Mouse (Mus musculus): ENCODE results near the gene Slc7a8. TPM values are rescaled to one million over a fixed set of nuclear protein-coding genes. Genes with fewer than 3 reads are reported as not detected.

The Slc7a8 gene
- polyA plus RNA-seq, 1 experiment from 2014 or later: 2.2 TPM

- no peaks in the 10 kb centered on the region for H3K27me3 ChIP-seq (ENCODE audit: insufficient read depth, low read length)
- 0 out of 2 replicates have a peak overlapping the region, but pooled peaks have one; percentile 9 for H3K27ac ChIP-seq (ENCODE audit: low read depth)
- H3K4me1 ChIP-seq (ENCODE audit: insufficient read depth): peaks cover 4% of the 10 kb centered on the region; the same call in 1 of the 2 replicates
- DNase-seq (peak; percentile 31), ATAC-seq (peak; percentile 77)
- WGBS (ENCODE audit: insufficient replicate concordance): 69% methylated on average over 16 of the region's 16 CpGs
- no peaks in the 10 kb centered on the region for H3K9me3 ChIP-seq (ENCODE audit: low read length)
- no peak overlapping the region for H3K4me3 ChIP-seq (ENCODE audit: low read depth, low read length)
- no peak overlapping the region for H3K9ac ChIP-seq (replicated peaks)
- H3K4me2 ChIP-seq (ENCODE audit: low read depth, low read length): no peak overlapping the region
- H3K36me3 ChIP-seq (replicated peaks; ENCODE audit: insufficient read depth, low read length): peaks cover 59% of the 10 kb centered on the region
- TF ChIP-seq EP300 (IDR thresholded peaks at IDR 0.05; ENCODE audit: low read depth): no peak
- no peak for TF ChIP-seq CTCF (IDR thresholded peaks at IDR 0.05; ENCODE audit: low read depth)
Observed at GRCm38 (mm10) chr14:54678657-54679304, 103.0 kb downstream of the Slc7a8 start.

- Histone ChIP-seq H3K27ac (ENCODE audit: low read depth) (no peak overlapping the region), H3K4me1 (ENCODE audit: insufficient read depth) (no peaks in the 10 kb centered on the region), H3K4me3 (ENCODE audit: low read depth, low read length) (no peak overlapping the region), H3K4me2 (ENCODE audit: low read depth, low read length) (no peak overlapping the region), H3K9ac (replicated peaks) (no peak overlapping the region), H3K36me3 (replicated peaks; ENCODE audit: insufficient read depth, low read length) (peaks cover 68% of the 10 kb centered on the region), H3K9me3 (ENCODE audit: low read length) (no peaks in the 10 kb centered on the region), H3K27me3 (ENCODE audit: insufficient read depth, low read length) (no peaks in the 10 kb centered on the region)
- no peak for DNase-seq
- no peak for TF ChIP-seq CTCF (IDR thresholded peaks at IDR 0.05; ENCODE audit: low read depth)
- no peak for TF ChIP-seq EP300 (IDR thresholded peaks at IDR 0.05; ENCODE audit: low read depth)
- ATAC-seq: no peak
- 83% methylated on average over 5 of the region's 5 CpGs for WGBS (ENCODE audit: insufficient replicate concordance)
Observed at GRCm38 (mm10) chr14:54676290-54676689, 105.5 kb downstream of the Slc7a8 start.

GRCm38 (mm10) chr14:54674317-54674716 is 107.4 kb downstream of the Slc7a8 start:
- H3K36me3 ChIP-seq (replicated peaks; ENCODE audit: insufficient read depth, low read length): peaks cover 70% of the 10 kb centered on the region
- H3K27ac ChIP-seq (ENCODE audit: low read depth): no peak overlapping the region
- H3K4me1 ChIP-seq (ENCODE audit: insufficient read depth): no peaks in the 10 kb centered on the region
- ATAC-seq: no peak
- no peak for DNase-seq
- no peaks in the 10 kb centered on the region for H3K27me3 ChIP-seq (ENCODE audit: insufficient read depth, low read length)
- no peak overlapping the region for H3K9ac ChIP-seq (replicated peaks)
- TF ChIP-seq EP300 (IDR thresholded peaks at IDR 0.05; ENCODE audit: low read depth) (no peak), CTCF (IDR thresholded peaks at IDR 0.05; ENCODE audit: low read depth) (no peak)
- no peak overlapping the region for H3K4me3 ChIP-seq (ENCODE audit: low read depth, low read length)
- H3K9me3 ChIP-seq (ENCODE audit: low read length): no peaks in the 10 kb centered on the region
- no peak overlapping the region for H3K4me2 ChIP-seq (ENCODE audit: low read depth, low read length)
- WGBS (ENCODE audit: insufficient replicate concordance): 56% methylated on average over 2 of the region's 2 CpGs

Other genes with a start within 250 kb of the Slc7a8 start
- gene Haus4, start 227.3 kb downstream of the Slc7a8 start, polyA plus RNA-seq (2015; fragmentation: Nextera tagmentation; extraction: Ambion mirVana): 33.2 and 35.1 TPM in 2 replicates
- 6.6 and 11.1 TPM in 2 replicates for gene Ajuba, start 204.4 kb downstream of the Slc7a8 start, polyA plus RNA-seq (2015; fragmentation: Nextera tagmentation; extraction: Ambion mirVana)
- 1.2 and 1.4 TPM in 2 replicates for gene 4931414P19Rik, start 176.0 kb downstream of the Slc7a8 start, polyA plus RNA-seq (2015; fragmentation: Nextera tagmentation; extraction: Ambion mirVana)
- 148 and 157 TPM in 2 replicates for gene Psmb5, start 163.9 kb downstream of the Slc7a8 start, polyA plus RNA-seq (2015; fragmentation: Nextera tagmentation; extraction: Ambion mirVana)
- gene Psmb11, start 160.5 kb downstream of the Slc7a8 start, polyA plus RNA-seq (2015; fragmentation: Nextera tagmentation; extraction: Ambion mirVana): not detected in 2 replicates
- gene Gm17606, start 141.0 kb downstream of the Slc7a8 start, polyA plus RNA-seq (2015; fragmentation: Nextera tagmentation; extraction: Ambion mirVana): not detected in 2 replicates
- 0.09 and 0.11 TPM in 2 replicates for gene Cdh24, start 140.6 kb downstream of the Slc7a8 start, polyA plus RNA-seq (2015; fragmentation: Nextera tagmentation; extraction: Ambion mirVana)
- 50.9 and 53.3 TPM in 2 replicates for gene 1700123O20Rik, start 95.7 kb downstream of the Slc7a8 start, polyA plus RNA-seq (2015; fragmentation: Nextera tagmentation; extraction: Ambion mirVana)
- gene Acin1, start 95.0 kb downstream of the Slc7a8 start, polyA plus RNA-seq (2015; fragmentation: Nextera tagmentation; extraction: Ambion mirVana): 28.4 and 38.0 TPM in 2 replicates
- not detected in 2 replicates for gene Gm29776, start 83.1 kb downstream of the Slc7a8 start, polyA plus RNA-seq (2015; fragmentation: Nextera tagmentation; extraction: Ambion mirVana)
- gene Cebpe, start 69.8 kb downstream of the Slc7a8 start, polyA plus RNA-seq (2015; fragmentation: Nextera tagmentation; extraction: Ambion mirVana): 13.7 and 15.0 TPM in 2 replicates
- not detected in 2 replicates for gene Rnf212b, start 32.2 kb upstream of the Slc7a8 start, polyA plus RNA-seq (2015; fragmentation: Nextera tagmentation; extraction: Ambion mirVana)
- gene Homez, start 89.0 kb upstream of the Slc7a8 start, polyA plus RNA-seq (2015; fragmentation: Nextera tagmentation; extraction: Ambion mirVana): 3.9 and 4.0 TPM in 2 replicates
- gene Ppp1r3e, start 95.6 kb upstream of the Slc7a8 start, polyA plus RNA-seq (2015; fragmentation: Nextera tagmentation; extraction: Ambion mirVana): 0.85 and 0.99 TPM in 2 replicates
- gene Bcl2l2, start 101.4 kb upstream of the Slc7a8 start, polyA plus RNA-seq (2015; fragmentation: Nextera tagmentation; extraction: Ambion mirVana): 1.1 and 1.4 TPM in 2 replicates
- gene Gm20521, start 101.5 kb upstream of the Slc7a8 start, polyA plus RNA-seq (2015; fragmentation: Nextera tagmentation; extraction: Ambion mirVana): 0.11 and 0.19 TPM in 2 replicates
- 38.2 and 46.6 TPM in 2 replicates for gene Pabpn1, start 110.6 kb upstream of the Slc7a8 start, polyA plus RNA-seq (2015; fragmentation: Nextera tagmentation; extraction: Ambion mirVana)
- gene Slc22a17, start 131.2 kb upstream of the Slc7a8 start, polyA plus RNA-seq (2015; fragmentation: Nextera tagmentation; extraction: Ambion mirVana): 1.1 TPM in 2 replicates
- 0.21 and 0.26 TPM in 2 replicates for gene Efs, start 144.2 kb upstream of the Slc7a8 start, polyA plus RNA-seq (2015; fragmentation: Nextera tagmentation; extraction: Ambion mirVana)
- gene Il25, start 150.7 kb upstream of the Slc7a8 start, polyA plus RNA-seq (2015; fragmentation: Nextera tagmentation; extraction: Ambion mirVana): not detected in 2 replicates
- 0.17 TPM in 1 of 2 replicates, not detected in the other for gene Cmtm5, start 154.3 kb upstream of the Slc7a8 start, polyA plus RNA-seq (2015; fragmentation: Nextera tagmentation; extraction: Ambion mirVana)
- 0.36 TPM in 2 replicates for gene Myh6, start 185.0 kb upstream of the Slc7a8 start, polyA plus RNA-seq (2015; fragmentation: Nextera tagmentation; extraction: Ambion mirVana)
- not detected in 2 replicates for gene Gm17428, start 195.0 kb upstream of the Slc7a8 start, polyA plus RNA-seq (2015; fragmentation: Nextera tagmentation; extraction: Ambion mirVana)
- 0.18 and 2.0 TPM in 2 replicates for gene Myh7, start 212.7 kb upstream of the Slc7a8 start, polyA plus RNA-seq (2015; fragmentation: Nextera tagmentation; extraction: Ambion mirVana)
- gene Ngdn, start 233.5 kb upstream of the Slc7a8 start, polyA plus RNA-seq (2015; fragmentation: Nextera tagmentation; extraction: Ambion mirVana): 30.6 and 32.0 TPM in 2 replicates

Measured in liver, postnatal 0 days (tissue).